Mouse (Mus musculus) retina, embryonic 14.5 days (tissue): ENCODE measurements around the gene Mob1a.
"Not testable (repeated sequence)": the region's sequence is repeated elsewhere in the genome, so short reads cannot be mapped to it uniquely, and the experiment has no call there.

Source experiments
- DNase-seq: peaks from one replicate; pipeline ENCODE4 v3.0.0-alpha.2; 2015; ENCODE audit warnings: low spot score

Gene Mob1a

DNA sequence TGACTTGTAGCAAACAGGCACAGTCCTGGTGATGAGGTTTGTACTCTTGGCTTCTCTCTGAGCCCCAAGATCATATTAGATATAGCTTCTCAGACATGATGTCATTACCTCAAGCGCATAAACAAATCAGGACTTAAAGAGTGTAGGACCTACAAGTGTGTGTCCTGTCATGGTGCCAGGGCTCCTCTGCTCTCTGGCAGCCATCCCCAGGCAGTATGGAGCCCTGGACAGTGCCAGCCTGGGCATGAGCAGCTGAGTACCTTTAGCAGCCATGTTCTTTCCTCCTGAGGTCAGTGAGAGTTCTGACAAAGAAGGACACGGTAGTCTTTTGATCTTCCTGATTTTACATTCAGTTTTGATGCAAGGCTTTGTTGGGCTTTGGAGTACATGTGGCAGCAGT is 17.1 kb downstream of the Mob1a start:
- no peak for DNase-seq

DNA sequence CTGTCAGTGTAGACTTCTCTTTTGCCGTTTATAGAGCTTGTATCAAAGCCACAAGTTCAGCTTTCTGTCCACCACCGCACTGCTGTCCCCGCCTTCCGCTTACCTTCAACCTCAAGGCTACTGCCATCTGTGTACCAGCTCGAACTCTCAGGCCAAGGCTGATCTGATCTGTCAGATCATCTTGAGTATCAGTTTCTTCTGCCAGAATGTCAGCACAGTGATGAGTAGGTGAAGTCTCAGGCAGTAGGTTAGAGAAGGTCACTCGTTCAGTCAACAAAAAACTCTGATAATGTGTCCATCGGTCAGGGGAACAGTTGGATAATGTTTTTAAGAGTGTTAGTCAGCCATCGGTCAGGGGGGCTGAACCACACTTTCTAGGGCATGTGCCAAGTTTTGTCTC is 19.5 kb downstream of the Mob1a start:
- DNase-seq, result not testable (repeated sequence)

DNA sequence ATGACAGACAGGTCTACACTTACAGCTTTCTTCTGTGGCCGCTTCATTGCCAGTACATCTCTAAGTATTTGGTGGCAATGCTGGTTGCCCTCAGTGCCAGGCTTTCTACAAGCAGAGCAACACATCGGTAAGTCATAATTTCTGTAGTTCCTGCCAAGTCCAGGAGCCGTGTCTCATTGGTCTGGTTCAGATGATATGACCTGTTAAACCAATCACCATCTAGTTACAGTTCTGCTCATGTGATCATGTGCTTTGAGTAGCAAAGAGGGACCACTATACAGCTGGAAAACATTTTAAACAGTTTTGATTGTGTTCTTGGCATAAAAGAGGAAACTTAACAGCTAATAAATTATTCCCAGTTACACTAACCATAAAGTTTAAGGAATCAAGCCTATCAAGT is 22.1 kb downstream of the Mob1a start:
- no peak for DNase-seq

DNA sequence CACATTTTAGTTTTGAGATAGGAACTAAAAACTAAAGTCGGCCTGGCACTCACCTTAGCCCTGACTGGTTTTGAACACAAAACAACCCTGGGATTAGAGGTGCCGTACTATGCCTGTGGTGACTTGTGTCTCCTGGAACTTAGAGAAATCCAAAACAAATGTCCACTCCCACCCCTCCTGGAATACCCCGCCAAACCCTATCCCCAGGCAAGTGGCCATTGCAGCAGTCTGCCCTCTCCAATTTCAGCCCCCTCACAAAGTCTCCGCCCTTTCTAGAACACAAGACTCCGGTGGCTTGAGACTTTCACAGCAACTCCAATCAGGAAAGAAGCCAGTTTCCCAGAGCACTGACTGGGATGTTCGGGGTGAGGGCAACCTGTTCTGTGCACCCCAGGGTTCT is 23.1 kb downstream of the Mob1a start, which contains the start of gene Bola3:
TSS of gene Bola3 (plus strand) at position 275 of the 400 bp plus-strand sequence.
- no peak for DNase-seq

DNA sequence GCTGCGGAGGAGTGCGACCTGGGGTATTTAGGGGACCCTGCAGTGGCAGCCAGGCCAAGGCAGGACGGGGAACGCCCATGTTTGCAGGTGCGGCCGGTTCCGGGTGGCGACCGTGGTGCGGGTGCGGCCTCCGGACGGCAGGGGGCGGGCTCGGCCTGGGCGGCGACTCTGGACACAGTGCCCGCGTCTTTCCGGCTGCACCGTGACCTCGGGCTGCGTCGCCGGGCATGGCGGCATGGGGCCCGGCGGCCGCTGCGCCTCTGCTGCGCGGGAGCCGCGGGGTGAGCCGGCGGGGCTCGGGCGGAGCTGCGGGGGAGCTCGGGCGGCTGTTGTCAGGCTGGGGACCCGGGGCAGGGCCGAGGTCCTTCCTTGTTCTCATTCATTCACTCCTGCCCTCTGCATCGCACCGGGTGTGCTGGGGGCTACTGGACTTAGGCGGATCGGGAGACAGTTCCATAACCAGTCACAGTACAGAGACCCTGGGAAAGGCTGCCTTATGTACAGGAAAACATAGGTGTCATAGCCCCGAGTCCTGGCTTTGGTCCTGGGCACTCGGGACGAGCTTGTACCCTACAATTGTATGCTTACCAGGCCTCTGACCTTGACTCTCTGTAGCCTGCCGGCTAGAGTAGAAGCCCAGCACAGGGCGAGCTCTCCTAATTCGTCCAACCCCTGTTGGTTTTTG is 23.6 kb downstream of the Mob1a start:
- DNase-seq, result peak; percentile 87

DNA sequence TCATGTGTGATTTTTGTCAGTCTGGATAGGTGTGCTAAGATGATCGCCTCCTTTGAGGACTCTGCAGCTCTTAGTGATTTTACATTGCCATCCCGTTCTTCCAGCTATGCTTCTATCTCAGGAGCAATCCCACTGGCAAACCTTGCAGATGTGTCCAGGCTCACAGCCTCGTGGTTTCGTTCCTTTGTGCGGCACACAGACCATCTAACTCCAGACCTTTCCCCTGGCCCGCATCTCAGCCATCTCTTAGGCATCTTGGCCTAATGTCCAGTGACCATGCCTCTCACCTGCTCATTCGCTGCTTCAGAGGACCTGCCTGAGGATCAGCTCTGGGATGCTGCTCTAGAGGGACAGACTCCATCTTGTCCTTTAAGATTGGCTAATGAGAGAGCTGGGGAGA is 24.4 kb downstream of the Mob1a start:
- DNase-seq, result no peak

GRCm38 (mm10) chr6:83350851-83351405 is 25.1 kb downstream of the Mob1a start:
- DNase-seq, result no peak

GRCm38 (mm10) chr6:83351490-83352160 is 25.8 kb downstream of the Mob1a start:
- DNase-seq, result no peak

- no peak for DNase-seq
These were observed 27.0 kb downstream of the Mob1a start for GRCm38 (mm10) chr6:83352666-83353410.

GRCm38 (mm10) chr6:83354856-83355781 is 29.3 kb downstream of the Mob1a start:
- no peak for DNase-seq

- DNase-seq, result peak; percentile 93
These were observed 30.8 kb downstream of the Mob1a start for GRCm38 (mm10) chr6:83356569-83357138.

- DNase-seq, result no peak
These were observed 31.6 kb downstream of the Mob1a start for GRCm38 (mm10) chr6:83357436-83357835.

- no peak for DNase-seq
These were observed 35.9 kb downstream of the Mob1a start for GRCm38 (mm10) chr6:83361523-83362248.

DNA sequence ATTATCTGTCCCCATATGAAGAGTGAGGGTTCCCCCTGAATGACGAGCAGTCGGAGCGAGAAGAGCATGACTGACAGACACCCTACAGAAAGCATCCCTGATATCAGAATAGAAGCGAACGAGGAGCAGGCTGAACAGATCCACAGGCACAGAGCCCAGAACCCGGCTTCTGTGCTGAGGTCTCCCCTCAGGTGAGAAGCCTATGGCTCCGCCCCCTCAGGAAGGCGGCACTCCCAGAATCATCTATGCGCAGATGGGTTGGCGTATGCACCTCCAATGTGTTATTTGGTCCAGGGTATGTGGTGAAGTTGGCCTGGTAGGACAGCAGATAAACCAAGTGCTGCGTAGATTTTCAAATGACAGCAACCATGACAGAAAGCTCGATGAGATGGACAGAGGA is 37.3 kb downstream of the Mob1a start:
- no peak for DNase-seq

DNA sequence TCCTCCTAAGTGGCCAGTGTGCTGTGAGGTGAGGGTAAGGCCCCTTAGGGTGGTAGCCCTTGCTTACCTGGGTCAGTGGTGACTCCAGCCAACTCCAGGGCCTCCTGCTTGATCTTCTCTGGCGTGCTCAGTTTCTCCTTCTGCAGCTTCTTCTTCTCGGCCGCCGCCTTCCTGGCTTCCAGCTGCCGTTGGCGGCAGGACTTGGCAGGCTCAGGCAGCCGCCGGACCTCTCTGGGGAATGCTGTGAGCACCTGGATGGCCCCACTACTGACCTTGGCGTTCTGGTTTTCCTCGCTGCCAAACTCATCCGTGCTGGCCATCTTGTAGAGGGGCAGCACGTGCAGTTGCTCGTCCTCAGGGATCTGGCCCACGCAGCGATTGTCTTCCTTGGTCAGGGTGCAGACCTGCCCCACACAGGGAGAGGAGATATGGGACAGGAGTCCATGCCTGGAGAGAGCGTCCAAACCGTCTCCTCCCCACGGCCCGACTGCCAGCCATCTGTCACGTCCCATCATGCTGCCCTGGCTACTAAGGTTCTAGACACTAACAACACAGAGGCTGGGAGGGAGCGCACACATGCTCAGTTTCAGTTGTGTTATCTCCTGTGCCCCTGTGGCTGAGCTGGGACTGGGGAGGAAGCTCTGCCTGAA is 44.6 kb downstream of the Mob1a start:
- no peak for DNase-seq

DNA sequence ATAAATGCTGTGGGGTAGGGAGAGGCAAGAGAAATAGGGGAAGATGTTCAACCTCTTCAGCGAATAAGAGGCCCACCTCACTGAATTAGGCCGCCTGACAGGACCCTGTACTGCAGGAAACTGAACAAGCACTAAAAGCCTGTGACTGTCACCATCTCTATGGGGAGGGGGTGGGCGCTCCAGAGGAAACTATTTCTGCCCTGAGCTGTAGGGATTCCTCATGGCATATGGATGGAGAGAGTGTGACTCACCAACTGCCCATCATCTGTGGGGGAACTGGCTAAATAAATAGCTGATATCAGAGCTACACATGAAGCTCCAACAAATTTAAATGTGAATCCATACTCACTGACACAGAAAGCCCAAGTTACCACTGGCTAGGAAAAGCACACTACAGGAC is 45.5 kb downstream of the Mob1a start:
- DNase-seq, result no peak

DNA sequence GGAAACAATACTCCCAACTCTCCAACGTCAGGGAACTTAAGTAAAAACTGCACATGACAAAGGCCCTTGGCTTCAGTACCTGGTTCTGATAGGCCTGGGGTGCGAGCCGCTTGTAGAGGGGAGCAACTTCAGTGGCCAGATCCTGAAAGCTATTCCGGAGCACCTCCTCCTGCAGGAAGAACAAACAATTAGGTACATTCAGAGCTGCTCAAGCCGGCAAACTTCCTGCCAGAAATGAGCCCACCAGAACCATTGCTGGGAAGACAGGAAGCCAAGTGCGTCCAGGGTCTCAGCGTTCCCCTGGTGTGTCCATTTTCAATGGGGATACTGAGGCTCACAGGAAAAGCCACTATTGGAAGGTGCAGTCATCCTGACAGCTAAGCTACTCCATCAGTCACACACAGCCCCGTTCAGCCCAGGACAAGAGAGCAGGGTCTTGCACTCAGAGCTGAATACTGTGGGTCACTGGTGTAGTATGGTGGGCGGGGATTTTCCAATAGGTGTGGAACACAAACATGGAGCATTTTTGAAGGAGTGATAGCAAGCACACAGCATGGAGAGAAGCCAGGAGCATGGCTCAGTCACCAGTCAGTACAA is 48.0 kb downstream of the Mob1a start:
- no peak for DNase-seq

GRCm38 (mm10) chr6:83381510-83382491 is 56.0 kb downstream of the Mob1a start:
- no peak for DNase-seq
